ENCODE assay signal across 8 mouse cellular contexts in the genomic region with DNA sequence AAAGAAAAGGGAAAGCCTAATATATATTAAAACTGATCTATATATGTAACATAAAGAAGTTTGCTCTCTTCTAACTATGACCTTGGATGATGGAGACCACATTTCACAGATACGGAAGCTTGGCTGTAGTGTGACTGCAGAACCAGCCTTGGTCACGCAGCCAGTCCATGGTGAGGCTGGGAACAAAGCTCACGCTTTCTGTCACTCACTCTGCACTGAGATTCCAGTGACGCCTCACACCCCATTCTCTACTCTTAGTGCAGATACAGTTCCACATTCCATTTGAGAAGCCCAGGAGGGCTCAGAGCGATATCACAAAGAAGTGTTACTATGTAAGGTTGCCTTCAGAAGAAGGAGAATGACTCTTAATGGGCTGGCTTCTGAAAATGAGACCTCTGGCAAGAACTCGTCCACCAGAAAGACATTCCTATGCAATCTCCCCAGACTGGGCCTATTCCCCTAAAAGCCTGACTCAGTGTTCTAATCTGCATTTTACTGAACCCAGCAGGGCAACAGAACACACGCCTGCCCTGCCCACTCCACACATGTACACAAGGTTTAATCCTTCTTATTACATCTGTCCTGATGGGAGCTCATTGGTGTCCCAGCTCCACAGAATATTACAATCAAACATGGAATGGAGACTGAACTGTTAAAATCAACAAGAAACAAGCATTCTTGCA. TPM values are rescaled to one million over a fixed set of nuclear protein-coding genes. Genes with fewer than 3 reads are reported as not detected.
A peak's percentile ranks its signal among the peaks of the same experiment; 100 is the strongest.
DNase-seq lines count a peak whose midpoint lies in the region; ATAC-seq lines count a peak whose summit lies in the region.

No protein-coding gene starts in this region.

- DNase-seq in kidney, adult 9 months = no peak
- DNase-seq in embryonic facial prominence, embryonic 11.5 days (ENCODE audit: low spot score) = peak; percentile 48
- no peak for DNase-seq in hindbrain, embryonic 14.5 days (ENCODE audit: low spot score)
- DNase-seq in spleen, postnatal 4 days (ENCODE audit: low spot score in 2 of 2) = no peak
- no peak for DNase-seq in kidney, postnatal 25 days
- DNase-seq in gastrocnemius, postnatal 14 days = no peak

- no peaks in the 10 kb centered on the region for H3K9me3 ChIP-seq in kidney, embryonic 15.5 days (replicated peaks)
- no peaks in the 10 kb centered on the region for H3K9me3 ChIP-seq in embryonic facial prominence, embryonic 11.5 days (replicated peaks; ENCODE audit: control insufficient read depth, low read length)
- H3K9me3 ChIP-seq in hindbrain, embryonic 14.5 days (ENCODE audit: control insufficient read depth, low read length) = no peaks in the 10 kb centered on the region
- no peaks in the 10 kb centered on the region for H3K9me3 ChIP-seq in midbrain, embryonic 13.5 days

- H3K9ac ChIP-seq in kidney, embryonic 15.5 days = 0 out of 2 replicates have a peak overlapping the region, but pooled peaks have one; percentile 10
- peak overlapping the region; percentile 37 for H3K9ac ChIP-seq in embryonic facial prominence, embryonic 11.5 days (replicated peaks; ENCODE audit: low read length)
- peak overlapping the region; percentile 36; the same call in 1 of the 2 replicates for H3K9ac ChIP-seq in hindbrain, embryonic 14.5 days
- H3K9ac ChIP-seq in midbrain, embryonic 13.5 days (replicated peaks) = no peak overlapping the region

- peak overlapping the region; percentile 41 for H3K4me2 ChIP-seq in kidney, embryonic 15.5 days
- peak overlapping the region; percentile 45 for H3K4me2 ChIP-seq in embryonic facial prominence, embryonic 11.5 days (ENCODE audit: low read depth, low read length)
- peak overlapping the region; percentile 42 for H3K4me2 ChIP-seq in hindbrain, embryonic 14.5 days (replicated peaks)
- H3K4me2 ChIP-seq in midbrain, embryonic 13.5 days (replicated peaks) = peak overlapping the region; percentile 52

- intact Hi-C loops in gastrocnemius, postnatal 14 days (cut with DNase I; ENCODE audit: low total_unique reads) = no loop called here

- WGBS in kidney, embryonic 15.5 days = 68% methylated on average over 7 of the region's 7 CpGs
- WGBS in embryonic facial prominence, embryonic 11.5 days = 36% methylated on average over 7 of the region's 7 CpGs
- 31% methylated on average over 7 of the region's 7 CpGs for WGBS in hindbrain, embryonic 14.5 days
- WGBS in midbrain, embryonic 13.5 days = 27% methylated on average over 7 of the region's 7 CpGs

- peaks cover 19% of the 10 kb centered on the region for H3K4me1 ChIP-seq in kidney, embryonic 15.5 days
- peaks cover 3% of the 10 kb centered on the region; the same call in 1 of the 2 replicates for H3K4me1 ChIP-seq in embryonic facial prominence, embryonic 11.5 days (ENCODE audit: control insufficient read depth, insufficient read depth, low read length)
- peaks cover 11% of the 10 kb centered on the region; the same call in 1 of the 2 replicates for H3K4me1 ChIP-seq in hindbrain, embryonic 14.5 days (replicated peaks; ENCODE audit: control insufficient read depth, insufficient read depth, low read length)
- H3K4me1 ChIP-seq in midbrain, embryonic 13.5 days (replicated peaks) = peaks cover 30% of the 10 kb centered on the region

- 0 out of 2 replicates have a peak, but pooled peaks cover 5% of the 10 kb centered on the region for H3K36me3 ChIP-seq in kidney, embryonic 15.5 days
- H3K36me3 ChIP-seq in embryonic facial prominence, embryonic 11.5 days (replicated peaks; ENCODE audit: control insufficient read depth, insufficient read depth, low read depth, low read length) = peaks cover 4% of the 10 kb centered on the region
- no peaks in the 10 kb centered on the region for H3K36me3 ChIP-seq in hindbrain, embryonic 14.5 days (replicated peaks; ENCODE audit: control insufficient read depth, insufficient read depth)
- H3K36me3 ChIP-seq in midbrain, embryonic 13.5 days = peaks cover 9% of the 10 kb centered on the region; the same call in 1 of the 2 replicates

- 0 out of 2 replicates have a peak overlapping the region, but pooled peaks have one; percentile 18 for H3K27ac ChIP-seq in kidney, embryonic 15.5 days
- H3K27ac ChIP-seq in embryonic facial prominence, embryonic 11.5 days (replicated peaks; ENCODE audit: low read depth, low read length) = peak overlapping the region; percentile 83
- H3K27ac ChIP-seq in hindbrain, embryonic 14.5 days = peak overlapping the region; percentile 64
- H3K27ac ChIP-seq in midbrain, embryonic 13.5 days = peak overlapping the region; percentile 10; the same call in 1 of the 2 replicates

- no peaks in the 10 kb centered on the region for H3K27me3 ChIP-seq in kidney, embryonic 15.5 days
- no peaks in the 10 kb centered on the region for H3K27me3 ChIP-seq in embryonic facial prominence, embryonic 11.5 days (ENCODE audit: control insufficient read depth, insufficient read depth, low read length)
- no peaks in the 10 kb centered on the region for H3K27me3 ChIP-seq in hindbrain, embryonic 14.5 days (ENCODE audit: control insufficient read depth, insufficient read depth, low read length)
- H3K27me3 ChIP-seq in midbrain, embryonic 13.5 days = no peaks in the 10 kb centered on the region

- H3K4me3 ChIP-seq in kidney, embryonic 15.5 days (replicated peaks) = peak overlapping the region; percentile 28
- peak overlapping the region; percentile 26 for H3K4me3 ChIP-seq in embryonic facial prominence, embryonic 11.5 days (ENCODE audit: low read depth, low read length)
- H3K4me3 ChIP-seq in hindbrain, embryonic 14.5 days (replicated peaks; ENCODE audit: low read length) = peak overlapping the region; percentile 19; the same call in 1 of the 2 replicates
- peak overlapping the region; percentile 38 for H3K4me3 ChIP-seq in midbrain, embryonic 13.5 days (replicated peaks)

- ATAC-seq in kidney, embryonic 15.5 days (replicated peaks; ENCODE audit: low FRiP score) = no peak
- ATAC-seq in embryonic facial prominence, embryonic 11.5 days (replicated peaks; ENCODE audit: insufficient number of reproducible peaks, low FRiP score, low TSS enrichment, low read depth) = peak; percentile 68
- ATAC-seq in hindbrain, embryonic 14.5 days (ENCODE audit: low FRiP score) = peak; percentile 44; the same call in 1 of the 2 replicates
- peak; percentile 72 for ATAC-seq in midbrain, embryonic 13.5 days

RNA-seq across cellular contexts. Expression of a gene that starts 2.8 kb away (rescaled TPM):
- polyA plus RNA-seq in kidney, embryonic 15.5 days (2015; fragmentation: Nextera tagmentation; extraction: Ambion mirVana) = 41.7 and 42.2 TPM in 2 replicates
- 69.3 and 75.4 TPM in 2 replicates for polyA plus RNA-seq in embryonic facial prominence, embryonic 11.5 days (2014; fragmentation: Nextera tagmentation; extraction: Ambion mirVana)
- polyA plus RNA-seq in hindbrain, embryonic 14.5 days (2014; fragmentation: Nextera tagmentation; extraction: Ambion mirVana) = 36.9 and 41.5 TPM in 2 replicates
- 38.5 and 44.4 TPM in 2 replicates for polyA plus RNA-seq in midbrain, embryonic 13.5 days (2015; fragmentation: Nextera tagmentation; extraction: Ambion mirVana)
- 1 to 10 TPM; 5.3 to 6.3 TPM for total RNA-seq in gastrocnemius, postnatal 14 days (2021)

Comparison
In these comparisons a context has a peak if more than half of its experiments do, and no peak if none do; other contexts are left out.
1. H3K27ac ChIP-seq: peak in every context shown above with its lines; median percentile 83 in embryonic facial prominence, embryonic 11.5 days; 64 in hindbrain, embryonic 14.5 days; 18 in kidney, embryonic 15.5 days; 10 in midbrain, embryonic 13.5 days.